Mouse (Mus musculus) bone marrow, adult 2 months (tissue): ENCODE results near the gene Ror1.

ENCODE experiments used
- CTCF ChIP-seq: fragments of 200-500 bp; IDR thresholded peaks from 2 replicates; pipeline ENCODE4 v1.5.1; 2011; ENCODE audit warnings: low read length, control low read depth; ENCODE audit not compliant: control insufficient read depth, insufficient read depth
- POLR2A ChIP-seq: fragments of 200-500 bp; IDR thresholded peaks from 2 replicates; pipeline ENCODE4 v1.6.1; 2011; ENCODE audit warnings: low read depth, mild to moderate bottlenecking, control low read depth, low read length, borderline replicate concordance; ENCODE audit not compliant: control insufficient read depth

DNA sequence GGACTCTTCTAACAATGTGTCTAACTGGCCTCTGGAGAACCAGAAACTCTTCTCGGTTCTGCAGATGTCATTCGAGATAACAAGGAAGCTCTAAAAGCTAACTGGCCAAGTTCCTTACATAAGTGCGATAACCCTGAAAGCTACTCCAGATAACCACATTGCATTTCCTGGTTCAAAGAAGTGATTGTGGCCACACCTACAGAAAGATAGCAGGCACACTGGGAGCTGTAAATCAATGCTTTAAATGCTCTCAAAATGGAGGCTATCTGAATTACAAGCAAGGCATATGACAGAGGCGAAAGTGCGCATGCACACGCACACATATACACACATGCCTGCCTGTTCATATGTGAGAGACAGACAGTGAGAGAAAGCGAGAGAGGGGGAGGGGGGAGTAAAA, 136.9 kb downstream of the Ror1 start:
- TF ChIP-seq CTCF (no peak), POLR2A (no peak)
